Mouse (Mus musculus) urinary bladder, postnatal 10 days (tissue): ENCODE results near the gene Icam4.
"Not testable (repeated sequence)": the region's sequence is repeated elsewhere in the genome, so short reads cannot be mapped to it uniquely, and the experiment has no call there.

Source experiments
- DNase-seq: peaks from one replicate; pipeline ENCODE4 v3.0.0; 2022; ENCODE audit warnings: low spot score

Gene Icam4

DNA sequence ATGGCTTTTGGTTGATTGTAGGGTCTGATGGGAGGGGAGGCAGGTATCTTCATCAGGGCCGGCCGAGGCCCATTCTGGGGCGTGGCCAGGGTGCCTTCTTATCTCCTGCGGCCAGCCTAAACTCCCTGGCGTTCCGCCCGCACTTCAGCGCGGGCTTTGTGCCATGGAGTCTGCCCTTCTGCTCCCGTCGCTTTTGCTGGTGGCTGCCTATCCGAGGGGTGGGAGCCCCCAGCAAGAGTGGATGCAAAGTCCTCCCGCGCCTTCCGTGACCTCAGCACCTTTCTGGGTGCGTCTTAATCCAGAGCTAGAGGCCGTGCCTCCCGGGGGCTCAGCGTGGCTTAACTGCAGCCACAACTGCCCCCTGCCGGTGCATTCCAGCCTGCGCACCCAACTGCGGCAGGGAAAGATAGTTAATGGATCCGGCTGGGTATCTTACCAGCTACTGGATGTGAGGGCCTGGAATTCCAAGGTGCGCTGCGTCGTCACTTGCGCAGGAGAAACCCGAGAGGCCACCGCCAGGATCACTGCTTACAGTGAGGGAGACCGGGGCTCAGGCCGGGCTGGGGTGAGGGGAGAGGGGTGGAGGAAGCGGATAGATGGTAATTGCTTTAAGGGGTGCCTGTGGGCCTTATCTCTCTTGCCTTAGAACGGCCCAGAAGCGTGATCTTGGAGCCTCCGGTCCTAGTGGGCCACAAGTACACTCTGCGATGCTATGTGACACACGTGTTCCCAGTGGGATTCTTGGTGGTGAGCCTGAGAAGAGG, at the start of gene Icam4:
Gene Icam4 (plus strand): TSS at position 83 of the 764 bp plus-strand sequence.
- DNase-seq = no peak

DNA sequence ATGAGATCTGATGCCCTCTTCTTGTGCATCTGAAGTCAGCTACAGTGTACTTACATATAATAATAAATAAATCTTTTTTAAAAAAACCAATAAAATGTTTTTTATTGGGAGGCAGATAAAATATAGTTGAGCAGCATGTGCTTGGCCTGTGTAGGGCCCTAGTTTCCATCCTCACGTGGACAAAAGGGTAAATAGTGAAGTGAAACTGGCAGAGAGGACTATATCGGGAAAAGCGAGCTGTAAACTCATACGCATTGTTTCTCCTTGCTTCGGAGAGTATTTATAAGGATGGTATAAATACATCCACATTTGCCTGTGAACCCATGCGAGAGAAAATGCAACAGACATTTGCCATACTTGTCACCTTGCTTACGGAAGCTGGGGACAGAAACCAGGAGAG, 49.4 kb upstream of the Icam4 start:
- no peak for DNase-seq

DNA sequence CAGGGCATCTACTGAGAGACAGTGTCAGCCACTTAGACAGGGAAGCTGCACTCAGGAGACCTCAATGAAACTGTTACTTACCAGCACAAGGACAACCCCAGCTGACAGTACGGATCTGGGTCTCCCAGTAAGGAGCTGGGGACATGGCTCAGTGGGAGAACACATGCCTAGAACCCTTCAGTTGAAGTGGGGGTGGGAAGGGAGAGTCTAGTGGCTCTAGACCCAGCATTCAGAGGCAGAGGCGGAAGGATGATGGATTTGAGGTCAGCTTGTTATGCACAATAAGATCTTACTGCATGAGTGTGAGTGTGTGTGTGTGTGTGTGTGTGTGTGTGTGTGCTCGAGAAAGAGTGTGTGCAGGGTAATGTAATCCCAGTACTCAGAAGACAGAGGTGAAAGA, 47.0 kb upstream of the Icam4 start:
- no peak for DNase-seq

DNA sequence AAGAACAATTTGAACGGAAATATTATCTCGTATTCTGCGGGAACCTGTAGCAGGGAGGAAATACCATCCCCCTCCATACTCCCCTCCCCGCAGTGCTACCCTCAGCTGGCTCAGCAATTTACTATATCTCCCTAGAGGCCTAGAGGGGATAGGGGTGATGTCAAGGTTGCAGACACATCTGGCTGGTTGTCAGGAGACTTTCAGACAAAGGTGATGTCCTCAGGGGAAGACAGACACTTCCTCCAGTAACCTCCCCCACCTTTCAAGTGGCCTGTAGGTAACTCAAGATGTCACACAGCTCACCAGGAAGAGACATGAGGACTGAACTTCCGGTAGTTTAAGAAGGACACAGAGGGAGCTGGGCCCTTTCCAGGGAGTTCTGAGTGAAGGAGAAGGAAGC, 46.0 kb upstream of the Icam4 start:
- DNase-seq = no peak

DNA sequence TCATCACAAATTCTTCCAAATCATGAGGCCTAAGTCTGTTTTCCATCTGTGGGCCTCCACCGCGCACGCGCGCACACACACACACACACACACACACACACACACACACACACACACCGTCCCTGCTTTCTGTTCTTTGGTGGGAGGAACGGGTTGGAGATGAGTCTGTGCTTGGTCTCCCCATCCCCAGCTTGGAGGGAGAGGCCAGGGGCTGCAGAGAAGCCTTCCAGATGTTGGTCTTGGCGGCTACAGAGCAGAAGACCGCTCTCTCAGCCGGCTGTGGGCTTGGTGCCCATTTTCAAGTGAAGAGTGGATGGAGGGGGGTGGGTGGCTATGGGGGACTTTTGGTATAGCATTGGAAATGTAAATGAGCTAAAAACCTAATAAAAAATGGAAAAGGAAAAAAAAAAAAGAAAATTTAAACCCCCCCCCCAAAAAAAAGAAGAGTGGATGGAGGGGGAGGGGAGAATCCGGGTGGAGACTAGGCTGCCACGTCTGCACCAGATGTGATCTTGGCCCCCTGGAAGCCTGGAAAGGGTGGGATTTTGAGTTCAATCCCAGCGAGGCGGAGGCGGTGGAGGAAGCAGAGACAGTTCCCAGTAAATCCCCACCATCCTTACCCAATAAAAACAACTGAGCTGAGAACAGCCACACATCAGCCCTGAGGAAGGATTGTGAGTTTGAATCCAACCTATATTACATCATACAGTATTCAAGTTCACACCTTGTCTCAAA, 42.1 kb upstream of the Icam4 start:
- no peak for DNase-seq

DNA sequence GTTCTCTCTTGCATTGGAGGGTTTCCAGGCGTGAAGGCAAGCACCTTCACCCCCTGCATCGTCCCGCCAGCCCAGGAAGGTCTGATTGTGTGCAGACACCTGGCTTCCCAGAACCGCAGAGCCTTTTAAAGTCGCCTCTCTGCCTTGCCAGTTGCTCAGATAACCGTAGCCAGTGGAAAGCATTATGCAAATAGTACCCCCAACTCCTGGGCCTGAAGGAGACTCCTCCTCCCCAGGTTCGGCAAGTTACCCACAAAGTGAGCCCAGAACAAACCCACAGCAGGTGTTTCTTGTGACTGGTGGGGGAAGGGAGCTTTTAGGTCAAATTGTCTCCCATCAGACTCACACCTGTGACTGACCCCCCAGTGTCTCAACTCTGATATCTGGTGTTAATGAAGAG, 41.2 kb upstream of the Icam4 start:
- DNase-seq = no peak

DNA sequence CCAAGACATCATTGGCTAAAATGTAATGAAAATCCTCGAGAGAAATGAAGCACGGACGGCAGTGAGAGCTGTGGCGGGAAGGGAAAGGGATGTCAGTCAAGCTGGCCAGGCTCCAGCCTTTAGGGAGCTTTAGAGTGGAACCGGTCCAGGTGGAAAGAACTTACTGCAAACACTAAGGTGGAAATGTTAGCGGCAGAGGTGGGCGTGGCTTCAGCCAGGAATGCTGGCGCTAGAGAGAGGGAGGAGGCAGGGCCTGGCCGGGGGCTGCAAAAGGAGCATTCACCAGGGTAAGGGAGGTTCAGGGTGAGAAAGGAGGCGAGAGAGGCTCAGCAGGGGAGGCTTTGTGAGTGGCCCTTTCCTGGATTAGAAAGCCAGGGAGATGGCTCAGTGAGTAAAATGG, 38.3 kb upstream of the Icam4 start:
- no peak for DNase-seq

DNA sequence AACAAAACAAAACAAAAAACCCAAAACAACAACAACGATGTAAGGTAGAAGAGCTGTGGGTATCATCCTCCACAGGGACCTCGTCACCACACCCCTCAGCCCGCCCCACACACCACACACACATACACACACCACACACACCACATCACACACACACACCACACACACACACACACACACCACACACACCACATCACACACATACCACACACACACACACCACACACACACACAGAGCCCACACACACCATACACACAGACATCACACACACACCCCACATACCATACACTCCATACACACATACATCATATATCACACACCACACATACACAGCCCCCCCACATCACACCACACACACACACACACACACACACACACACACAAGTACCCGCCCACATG, 37.6 kb upstream of the Icam4 start:
- no peak for DNase-seq

DNA sequence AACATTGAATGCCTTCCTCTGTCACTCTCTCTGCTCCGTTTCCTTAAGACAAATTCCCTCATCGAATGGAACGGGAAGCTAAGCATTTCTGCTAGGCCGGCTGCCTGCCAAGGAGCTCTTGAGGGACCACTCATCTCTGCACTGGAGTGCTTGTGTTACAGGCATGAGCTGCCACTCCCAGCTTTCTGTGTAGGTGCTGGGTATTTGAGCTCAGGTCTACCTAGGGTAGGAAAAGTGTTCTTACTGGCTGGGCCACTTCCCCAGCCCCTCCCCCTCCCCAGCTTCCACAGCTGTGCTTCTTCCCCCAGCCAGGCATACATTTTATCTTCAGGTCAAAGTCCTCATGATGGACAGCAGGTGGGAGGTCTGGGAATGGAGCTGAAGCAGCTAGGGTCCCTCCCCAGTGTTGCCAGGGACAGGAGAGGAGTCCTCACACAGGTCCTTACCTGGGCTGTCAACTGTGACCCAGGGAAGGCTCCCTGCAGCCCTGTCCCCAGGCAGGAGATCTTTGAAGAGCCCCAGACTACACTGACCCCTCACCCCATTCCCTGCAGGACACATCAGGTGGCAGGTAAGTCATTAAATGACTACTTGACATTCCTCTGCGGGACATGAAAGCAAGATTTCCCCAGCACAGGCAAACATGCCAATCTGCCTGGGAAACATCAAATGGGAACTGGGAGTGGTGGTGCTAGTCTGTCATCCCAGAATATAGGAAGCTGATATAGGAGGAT, 35.8 kb upstream of the Icam4 start:
- no peak for DNase-seq

DNA sequence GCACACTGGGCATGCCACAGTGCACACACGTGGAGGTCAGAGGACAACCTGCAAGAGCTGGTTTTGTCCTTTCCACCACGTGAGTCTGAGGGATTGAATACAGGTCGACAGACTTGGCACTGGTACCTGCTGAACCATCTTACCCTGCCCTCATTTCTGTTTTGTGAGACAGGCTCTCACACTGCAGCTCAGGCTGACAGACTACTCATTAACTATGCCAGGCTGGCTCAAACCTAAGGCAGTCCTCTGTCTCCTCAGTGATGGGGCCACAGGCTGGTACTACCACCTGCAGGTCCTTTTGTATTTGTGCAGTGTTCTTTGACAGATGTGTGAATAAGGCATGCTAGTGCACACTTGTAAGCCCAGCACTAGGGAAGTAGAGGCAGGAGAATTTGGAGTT, 34.1 kb upstream of the Icam4 start:
- DNase-seq = no peak

DNA sequence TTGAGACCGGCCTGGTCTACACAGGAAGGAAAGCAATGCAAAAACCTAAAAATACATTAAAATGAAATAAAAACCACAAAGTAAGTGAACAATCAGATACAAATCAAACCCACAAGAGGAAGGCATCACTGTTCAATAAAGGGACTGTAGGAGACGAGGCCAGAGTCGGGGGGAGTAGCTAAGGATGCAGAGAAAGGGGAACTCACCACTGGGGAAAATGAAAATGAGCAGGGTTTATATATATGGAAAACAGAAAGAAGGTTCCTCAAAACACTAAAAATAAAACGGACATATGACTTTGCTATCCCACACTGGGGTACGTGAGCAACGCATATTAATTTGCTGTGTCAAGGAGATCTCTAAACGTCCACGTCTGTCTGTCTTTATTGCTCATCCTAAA, 32.1 kb upstream of the Icam4 start:
- DNase-seq = no peak

DNA sequence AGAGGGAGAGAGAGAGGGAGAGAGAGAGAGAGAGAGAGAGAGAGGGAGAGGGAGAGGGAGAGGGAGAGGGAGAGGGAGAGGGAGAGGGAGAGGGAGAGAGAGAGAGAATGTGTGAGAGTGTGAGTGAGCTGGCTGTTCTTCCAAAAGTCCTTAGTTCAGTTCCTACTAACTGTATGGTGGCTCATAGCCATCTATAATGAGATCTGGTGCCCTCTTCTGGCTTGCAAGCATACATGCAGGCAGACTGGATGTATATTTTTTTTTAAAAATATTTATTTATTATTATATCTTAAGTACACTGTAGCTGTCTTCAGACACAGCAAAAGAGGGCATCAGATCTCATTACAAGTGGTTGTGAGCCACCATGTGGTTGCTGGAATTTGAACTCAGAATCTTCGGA, 30.8 kb upstream of the Icam4 start:
- DNase-seq = not testable (repeated sequence)

DNA sequence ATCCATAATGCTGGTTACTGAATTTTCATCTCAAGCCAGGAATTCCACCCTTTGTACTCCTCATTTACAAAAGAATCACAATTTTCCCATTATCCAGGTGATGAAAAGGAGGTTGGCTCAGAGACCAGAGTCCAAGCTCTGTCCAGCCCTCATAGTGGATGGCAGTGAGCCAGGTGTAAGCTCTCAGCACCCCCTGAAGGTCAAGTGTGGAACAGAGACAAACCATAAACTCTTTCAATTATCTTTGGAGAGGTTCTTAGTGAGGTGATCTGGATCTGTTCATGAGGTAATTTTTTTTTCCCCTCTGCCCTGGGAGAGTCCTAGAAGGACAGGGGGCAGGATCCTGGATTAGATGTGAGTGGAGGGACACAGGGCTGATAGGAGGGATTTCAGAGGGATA, 28.4 kb upstream of the Icam4 start:
- DNase-seq = no peak

DNA sequence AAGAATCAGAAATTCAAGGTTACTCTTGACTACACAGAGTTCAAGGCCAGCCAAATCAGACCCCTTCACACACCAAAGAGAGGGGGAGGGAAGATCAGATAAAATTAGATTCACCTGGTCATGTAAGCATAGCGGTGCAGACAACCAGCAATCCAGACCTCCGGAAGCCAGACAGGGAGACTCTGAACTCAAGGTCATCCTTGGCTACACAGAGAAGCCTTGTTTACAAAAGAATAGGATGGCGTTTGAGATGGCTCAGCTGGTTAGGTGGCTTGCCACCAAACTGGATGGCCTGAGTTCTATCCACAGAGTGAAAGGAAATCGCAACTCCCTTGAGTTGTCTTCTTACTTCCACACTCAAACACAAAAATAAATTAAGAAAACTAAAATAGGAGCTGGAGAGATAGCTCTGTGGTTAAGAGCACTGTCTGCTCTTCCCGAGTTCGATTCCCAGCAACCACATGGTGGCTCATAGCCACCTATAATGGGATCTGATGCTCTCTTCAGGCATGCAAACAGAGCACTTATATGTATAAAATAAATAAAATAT, 27.4 kb upstream of the Icam4 start:
- no peak for DNase-seq

DNA sequence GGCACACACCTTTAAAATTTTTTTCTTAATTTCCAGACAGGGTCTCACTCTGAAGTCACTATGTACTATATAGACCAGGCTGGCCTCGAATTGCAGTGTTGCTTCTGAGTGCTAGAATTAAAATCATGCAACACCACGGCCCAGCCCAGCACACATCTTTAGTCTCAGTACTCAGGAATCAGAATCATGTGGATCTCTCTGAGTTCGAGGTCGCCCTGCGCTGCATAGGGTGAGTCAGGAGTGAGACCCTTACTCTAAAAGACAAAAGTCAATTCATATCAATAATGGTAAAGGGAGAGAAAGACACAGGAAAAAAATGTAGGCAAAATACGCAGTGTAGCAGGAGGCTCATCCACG, 26.9 kb upstream of the Icam4 start:
- no peak for DNase-seq

DNA sequence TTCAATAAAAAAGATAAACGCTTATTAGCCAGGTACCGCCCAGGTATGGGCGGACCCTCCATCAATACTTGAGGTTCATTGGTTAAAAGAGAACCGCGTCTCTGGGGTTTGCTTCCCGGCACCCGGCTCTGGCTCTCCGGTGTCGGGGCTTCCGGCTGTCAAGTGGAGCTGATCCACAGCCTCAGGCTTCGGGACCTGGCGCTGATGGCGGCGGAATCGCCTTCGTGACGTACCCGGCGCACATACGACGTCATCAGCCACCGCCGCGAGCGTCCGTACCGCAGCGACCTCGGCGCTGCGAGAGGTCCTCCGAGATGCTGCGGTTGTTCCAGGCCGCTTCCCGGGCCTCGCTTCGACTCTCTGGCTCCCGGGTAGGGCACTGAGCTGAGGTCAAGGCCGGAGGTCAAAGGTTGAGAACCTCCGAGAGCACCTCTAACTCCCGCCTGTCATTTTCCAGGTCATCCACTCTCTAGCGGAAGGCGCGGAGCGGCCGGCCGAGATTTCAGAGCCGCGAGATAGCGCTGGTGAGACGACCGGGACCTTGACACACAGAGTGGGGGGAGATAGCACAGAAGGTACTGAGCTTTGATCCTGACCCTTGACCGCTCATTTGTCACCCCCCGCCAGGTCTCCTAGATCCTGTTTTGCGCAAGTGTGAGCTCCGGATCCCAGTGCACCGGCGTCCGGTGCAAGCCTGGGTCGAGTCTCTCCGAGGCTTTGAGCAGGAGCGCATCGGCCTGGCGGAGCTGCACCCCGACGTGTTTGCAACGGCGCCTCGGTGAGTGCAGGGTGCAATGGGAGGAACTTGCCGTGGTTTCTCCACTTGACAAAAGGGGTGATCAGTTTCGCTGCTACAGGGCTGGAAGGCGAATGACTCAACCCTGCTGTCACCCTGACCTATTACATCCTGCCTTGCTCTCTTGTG, 26.3 kb upstream of the Icam4 start, which contains the start of gene Mrpl4:
Gene Mrpl4 (plus strand): TSS at position 112 of the 925 bp plus-strand sequence.
- DNase-seq = peak; percentile 56

DNA sequence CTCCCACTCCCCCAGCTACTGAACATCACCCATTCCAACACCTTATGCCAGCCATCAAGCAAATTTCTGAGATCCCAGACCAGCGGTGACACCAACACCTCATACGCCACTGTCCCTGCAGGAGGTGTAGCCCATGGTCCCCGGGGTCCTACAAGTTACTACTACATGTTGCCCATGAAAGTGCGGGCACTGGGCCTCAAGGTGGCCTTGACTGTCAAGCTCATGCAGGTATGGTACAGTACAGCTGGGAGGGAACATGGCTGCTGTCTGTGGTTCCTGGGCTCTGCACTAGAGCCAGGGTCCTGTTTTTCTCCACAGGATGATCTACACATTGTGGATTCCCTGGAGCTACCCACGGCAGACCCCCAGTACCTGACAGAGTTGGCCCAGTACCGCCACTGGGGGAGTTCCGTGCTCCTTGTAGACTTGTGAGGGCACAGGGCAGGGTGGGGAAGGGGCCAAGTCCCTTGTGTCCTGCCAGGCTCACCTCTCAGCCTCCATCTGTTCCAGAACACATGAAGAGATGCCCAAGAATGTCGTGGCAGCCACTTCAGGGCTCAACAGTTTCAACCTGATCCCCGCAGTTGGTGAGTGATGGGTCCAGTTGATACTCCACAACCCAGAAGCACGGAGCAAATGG, 21.7 kb upstream of the Icam4 start:
- DNase-seq = no peak

DNA sequence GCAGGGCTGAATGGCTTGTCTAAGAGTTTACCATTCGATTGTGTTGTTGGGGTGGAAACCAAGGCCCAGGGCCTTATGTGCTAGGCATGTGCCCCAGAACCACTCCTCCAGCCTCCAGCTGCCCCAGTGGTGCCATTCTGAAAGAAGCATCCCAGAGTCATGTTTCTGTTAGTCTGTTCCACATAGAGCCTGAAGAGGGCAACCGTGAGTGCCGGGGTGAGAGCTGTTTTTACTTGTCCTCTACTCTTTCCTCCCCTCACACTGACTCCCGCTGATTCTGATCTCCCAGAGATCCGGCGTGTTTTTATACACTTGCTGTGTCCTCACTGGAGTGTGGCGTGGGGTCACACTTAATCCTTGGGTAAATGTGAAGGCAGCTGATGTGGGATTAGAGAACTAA, 21.2 kb upstream of the Icam4 start:
- no peak for DNase-seq

DNA sequence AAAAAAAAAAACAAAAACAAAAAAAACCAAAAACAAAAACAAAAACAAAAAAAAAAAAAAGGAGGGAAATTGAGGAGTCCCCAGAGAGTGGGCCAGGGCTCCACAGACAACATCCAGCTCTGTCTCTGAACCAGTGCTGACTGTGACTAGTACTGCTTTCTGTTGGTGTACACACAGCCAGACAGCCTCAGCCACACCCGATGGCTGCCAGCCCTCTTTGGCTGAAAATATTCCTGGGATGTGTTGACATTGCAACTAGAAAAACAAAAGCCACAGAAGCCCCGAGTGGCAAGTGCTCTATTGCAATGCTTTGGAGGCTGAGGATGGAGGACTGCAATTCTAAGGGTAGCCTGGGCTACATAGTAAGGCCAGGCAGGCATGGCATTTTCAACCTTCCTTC, 18.8 kb upstream of the Icam4 start:
- no peak for DNase-seq

DNA sequence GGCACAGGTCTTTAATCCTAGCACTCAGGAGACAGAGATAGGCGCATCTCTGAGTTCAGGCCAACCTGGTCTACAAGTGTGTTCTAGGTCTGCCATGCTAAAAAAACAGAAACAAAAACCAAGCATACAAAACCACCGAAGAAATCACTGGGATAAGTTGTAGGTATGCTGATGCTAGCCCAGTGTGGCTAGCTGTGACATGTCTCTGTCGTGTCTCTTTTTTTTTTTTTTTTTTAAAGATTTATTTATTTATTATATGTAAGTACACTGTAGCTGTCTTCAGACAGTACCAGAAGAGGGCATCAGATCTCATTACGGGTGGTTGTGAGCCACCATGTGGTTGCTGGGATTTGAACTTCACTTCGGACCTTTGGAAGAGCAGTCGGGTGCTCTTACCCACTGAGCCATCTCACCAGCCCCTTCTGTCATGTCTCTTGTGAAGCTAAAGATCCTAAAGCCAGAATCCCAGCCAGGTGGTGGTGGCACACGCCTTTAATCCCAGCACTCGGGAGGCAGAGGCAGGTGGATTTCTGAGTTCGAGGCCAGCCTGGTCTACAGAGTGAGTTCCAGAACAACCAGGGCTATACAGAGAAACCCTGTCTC, 18.1 kb upstream of the Icam4 start:
- DNase-seq = not testable (repeated sequence)

DNA sequence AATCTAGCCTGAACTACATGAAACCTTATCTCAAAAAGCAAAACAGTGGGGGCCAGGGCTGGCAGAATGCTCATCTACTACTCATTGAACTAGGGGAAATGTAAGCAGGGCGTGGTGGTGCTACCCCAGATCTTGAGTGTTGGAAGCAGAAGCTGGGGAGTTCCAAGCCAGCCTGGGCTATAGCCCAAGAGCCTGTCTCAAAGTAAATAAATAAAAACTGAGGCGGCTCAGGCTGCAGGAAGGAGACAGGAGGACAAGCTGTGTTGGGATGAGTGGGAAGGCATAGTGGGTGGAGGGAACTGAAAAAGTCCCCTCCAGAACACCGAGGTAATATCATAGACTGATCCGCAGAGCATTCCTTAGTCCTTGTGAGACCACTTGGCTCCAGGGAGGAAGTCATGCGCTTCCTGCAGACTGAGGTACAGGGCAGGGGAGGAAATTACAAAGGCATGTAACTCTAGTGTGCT, 17.3 kb upstream of the Icam4 start:
- no peak for DNase-seq
